Mouse (Mus musculus): Measurements from ENCODE around the gene Pcdh7. TPM values are rescaled to one million over a fixed set of nuclear protein-coding genes. Genes with fewer than 3 reads are reported as not detected.
"Not testable (repeated sequence)": the region's sequence is repeated elsewhere in the genome, so short reads cannot be mapped to it uniquely, and the experiment has no call there.

Pcdh7 gene
- polyA plus RNA-seq, 1 experiment from 2014 or later, result 6.5 TPM

DNA sequence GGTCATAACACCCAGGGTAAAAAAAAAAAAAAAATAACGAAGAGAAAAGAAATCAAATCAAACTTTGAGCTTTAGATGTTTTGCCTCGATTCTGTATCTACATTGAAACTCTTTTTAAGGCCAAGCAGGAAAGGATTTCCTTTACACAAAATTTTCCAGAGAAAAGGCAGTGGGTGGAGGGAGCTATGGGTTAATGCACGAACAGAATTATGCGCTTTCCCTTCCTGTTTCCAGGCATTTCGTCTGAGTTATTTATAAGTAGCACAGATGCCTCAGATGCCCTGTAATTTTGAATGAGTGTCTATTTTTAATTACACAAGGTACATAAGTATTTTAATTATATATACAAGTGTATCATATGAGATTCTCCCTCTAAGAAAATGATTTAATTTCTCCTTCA, 436.2 kb downstream of the Pcdh7 start:
- Histone ChIP-seq H3K4me1 (ENCODE audit: control insufficient read depth, insufficient read depth, low read length) (no peaks in the 10 kb centered on the region), H3K9ac (ENCODE audit: low read depth, low read length) (no peak overlapping the region), H3K4me2 (replicated peaks; ENCODE audit: low read depth, low read length) (no peak overlapping the region), H3K27me3 (ENCODE audit: control insufficient read depth, insufficient read depth, low read length) (no peaks in the 10 kb centered on the region), H3K36me3 (ENCODE audit: control insufficient read depth, insufficient read depth, low read length) (no peaks in the 10 kb centered on the region), H3K27ac (ENCODE audit: low read depth, low read length) (no peak overlapping the region), H3K9me3 (ENCODE audit: control insufficient read depth, low read length) (no peaks in the 10 kb centered on the region), H3K4me3 (ENCODE audit: low read length) (no peak overlapping the region)
- 70% methylated on average over 5 of the region's 5 CpGs for WGBS
- no peak for ATAC-seq (ENCODE audit: low FRiP score, low TSS enrichment)

GRCm38 (mm10) chr5:58172218-58172617, 454.5 kb downstream of the Pcdh7 start:
- no peak for ATAC-seq (ENCODE audit: low FRiP score, low TSS enrichment)
- no peaks in the 10 kb centered on the region for H3K27me3 ChIP-seq (ENCODE audit: control insufficient read depth, insufficient read depth, low read length)
- H3K9ac ChIP-seq (ENCODE audit: low read depth, low read length), result no peak overlapping the region
- no peaks in the 10 kb centered on the region for H3K4me1 ChIP-seq (ENCODE audit: control insufficient read depth, insufficient read depth, low read length)
- H3K4me3 ChIP-seq (ENCODE audit: low read length), result no peak overlapping the region
- H3K4me2 ChIP-seq (replicated peaks; ENCODE audit: low read depth, low read length), result no peak overlapping the region
- H3K27ac ChIP-seq (ENCODE audit: low read depth, low read length), result no peak overlapping the region
- H3K9me3 ChIP-seq (ENCODE audit: control insufficient read depth, low read length), result no peaks in the 10 kb centered on the region
- no peaks in the 10 kb centered on the region for H3K36me3 ChIP-seq (ENCODE audit: control insufficient read depth, insufficient read depth, low read length)

- not testable (repeated sequence) for H3K4me1 ChIP-seq (ENCODE audit: control insufficient read depth, insufficient read depth, low read length); ATAC-seq (ENCODE audit: low FRiP score, low TSS enrichment); H3K4me2 ChIP-seq (replicated peaks; ENCODE audit: low read depth, low read length); H3K27ac ChIP-seq (ENCODE audit: low read depth, low read length); H3K27me3 ChIP-seq (ENCODE audit: control insufficient read depth, insufficient read depth, low read length); H3K9me3 ChIP-seq (ENCODE audit: control insufficient read depth, low read length); H3K36me3 ChIP-seq (ENCODE audit: control insufficient read depth, insufficient read depth, low read length); H3K9ac ChIP-seq (ENCODE audit: low read depth, low read length); H3K4me3 ChIP-seq (ENCODE audit: low read length)
These were observed 456.6 kb downstream of the Pcdh7 start for GRCm38 (mm10) chr5:58174335-58174734.

DNA sequence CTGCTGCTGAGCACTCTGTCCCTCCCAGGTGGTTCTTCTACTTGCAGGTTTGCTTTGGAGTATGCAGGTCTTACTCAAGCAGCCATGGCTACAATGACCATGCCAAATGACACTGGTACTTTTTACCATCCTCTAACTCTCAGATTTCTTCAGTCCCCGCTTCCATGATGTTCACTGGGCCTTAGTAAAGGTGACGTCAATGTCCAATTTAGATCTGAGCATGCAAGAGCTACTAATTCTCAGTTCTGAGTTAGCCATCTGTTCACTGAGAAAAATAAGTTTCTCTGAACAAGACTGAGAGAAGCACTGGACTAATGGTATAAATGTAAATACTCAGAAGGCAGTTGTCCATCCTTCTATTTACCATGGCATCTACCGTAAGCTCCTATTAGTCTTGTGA, 457.8 kb downstream of the Pcdh7 start:
- Histone ChIP-seq H3K4me2 (replicated peaks; ENCODE audit: low read depth, low read length) (no peak overlapping the region), H3K9ac (ENCODE audit: low read depth, low read length) (no peak overlapping the region), H3K27me3 (ENCODE audit: control insufficient read depth, insufficient read depth, low read length) (no peaks in the 10 kb centered on the region), H3K27ac (ENCODE audit: low read depth, low read length) (no peak overlapping the region), H3K4me1 (ENCODE audit: control insufficient read depth, insufficient read depth, low read length) (no peaks in the 10 kb centered on the region), H3K36me3 (ENCODE audit: control insufficient read depth, insufficient read depth, low read length) (no peaks in the 10 kb centered on the region), H3K4me3 (ENCODE audit: low read length) (no peak overlapping the region), H3K9me3 (ENCODE audit: control insufficient read depth, low read length) (no peaks in the 10 kb centered on the region)
- ATAC-seq (ENCODE audit: low FRiP score, low TSS enrichment), result no peak
- 97% methylated on average over 3 of the region's 3 CpGs for WGBS

All from kidney, embryonic 14.5 days (tissue).